Mouse (Mus musculus): ENCODE data around the gene Krt86.
"Not testable (repeated sequence)": the region's sequence is repeated elsewhere in the genome, so short reads cannot be mapped to it uniquely, and the experiment has no call there.

Gene Krt86

DNA sequence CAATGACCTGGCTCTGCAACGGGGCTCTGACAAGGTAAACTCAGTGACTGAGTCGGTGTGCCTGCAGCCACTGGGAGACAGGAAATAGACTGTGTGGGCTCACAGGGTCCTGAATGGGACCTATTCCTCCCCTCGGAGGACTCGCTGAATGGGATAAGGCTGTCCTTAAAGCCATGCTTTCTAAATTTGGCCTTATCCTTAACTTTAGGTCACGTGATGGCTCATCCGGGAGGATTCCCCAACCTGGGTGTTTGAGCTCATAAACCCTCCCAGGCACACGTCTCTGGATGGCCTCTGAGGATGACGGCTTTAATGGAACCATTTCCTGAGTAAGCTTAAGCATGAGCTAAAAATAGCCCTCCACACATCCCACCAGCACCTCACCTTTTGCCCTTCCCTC lies 19.4 kb downstream of the Krt86 start:
- no peak for DNase-seq (ENCODE audit: low spot score in 2 of 2)

GRCm38 (mm10) chr15:101493713-101494112 lies 20.4 kb downstream of the Krt86 start:
- no peak for DNase-seq (ENCODE audit: low spot score in 2 of 2)

- DNase-seq (ENCODE audit: low spot score in 2 of 2) = no peak
These were observed 20.9 kb downstream of the Krt86 start for GRCm38 (mm10) chr15:101494203-101494602.

DNA sequence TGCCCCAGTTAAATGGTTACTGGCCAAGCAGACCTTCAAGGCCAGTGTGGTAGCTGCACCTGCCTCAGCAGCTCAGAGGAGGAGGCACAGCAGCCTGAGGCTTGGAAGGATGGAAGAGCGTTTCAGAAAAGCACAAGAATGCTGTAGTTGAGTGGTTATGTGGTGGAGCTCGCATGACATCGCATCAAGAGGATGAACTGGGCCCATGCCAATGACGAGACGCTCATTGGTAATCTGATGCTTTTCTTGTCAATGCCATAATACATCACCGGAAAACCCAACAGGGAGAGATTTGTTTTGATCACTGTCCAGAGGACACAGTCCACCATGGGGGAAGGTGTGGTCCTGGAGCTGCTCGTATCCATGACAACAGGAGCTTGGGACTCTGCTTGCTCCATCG lies 22.0 kb downstream of the Krt86 start:
- no peak for DNase-seq (ENCODE audit: low spot score in 2 of 2)

- DNase-seq (ENCODE audit: low spot score in 2 of 2) = no peak
These were observed 23.9 kb downstream of the Krt86 start for GRCm38 (mm10) chr15:101497181-101497580.

GRCm38 (mm10) chr15:101506896-101507758 lies 33.8 kb downstream of the Krt86 start:
- no peak for DNase-seq (ENCODE audit: low spot score in 2 of 2)

DNA sequence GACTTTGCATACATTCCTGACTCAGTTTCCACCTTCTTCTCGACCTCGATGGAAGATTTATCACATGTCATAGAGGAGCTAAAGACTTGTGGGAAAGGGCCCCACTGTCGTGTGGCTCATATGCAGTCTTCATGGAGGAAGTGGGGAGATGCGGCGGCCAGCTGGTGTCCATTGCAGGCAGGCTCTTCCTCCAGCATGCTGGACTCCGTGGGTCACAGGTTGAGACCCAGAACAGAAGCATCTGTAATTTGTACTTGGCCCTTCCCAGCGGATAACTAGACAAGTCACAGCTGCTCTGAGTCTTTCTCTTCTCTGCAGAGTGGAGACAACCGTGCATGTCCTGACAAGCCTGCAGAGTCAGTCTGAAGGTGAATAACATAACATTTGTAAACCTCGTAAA lies 35.0 kb downstream of the Krt86 start:
- no peak for DNase-seq (ENCODE audit: low spot score in 2 of 2)

- DNase-seq (ENCODE audit: low spot score in 2 of 2) = not testable (repeated sequence)
These were observed 43.9 kb downstream of the Krt86 start, which contains the start of gene Gm49425 for GRCm38 (mm10) chr15:101517161-101517560. TSS of gene Gm49425 (minus strand) at chr15:101517261.

DNA sequence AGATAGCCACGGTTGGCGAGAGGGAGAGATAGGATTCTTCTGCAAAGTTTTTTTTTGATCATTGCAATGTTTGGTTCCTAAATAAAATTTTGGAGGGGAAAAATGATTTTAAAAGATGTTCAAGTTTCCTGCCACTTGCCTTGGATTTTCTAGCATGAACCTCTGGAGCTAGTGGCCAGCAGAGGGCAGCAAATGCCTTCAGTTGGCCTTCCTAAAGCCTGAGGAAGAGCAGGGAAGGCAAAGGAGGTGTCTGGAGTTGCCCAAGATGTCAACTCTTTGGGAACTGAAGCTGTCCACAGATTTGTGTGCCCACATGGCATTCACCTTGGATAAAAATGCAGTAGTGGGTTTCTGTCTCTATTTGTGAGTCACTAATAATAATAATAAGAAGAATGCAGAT lies 46.5 kb downstream of the Krt86 start:
- peak; percentile 63 to 65 for DNase-seq (ENCODE audit: low spot score in 2 of 2)

GRCm38 (mm10) chr15:101522556-101523232 lies 49.4 kb downstream of the Krt86 start:
- no peak for DNase-seq (ENCODE audit: low spot score in 2 of 2)

All from right cerebral cortex, postnatal 36 days (tissue).